Mouse (Mus musculus) layer of hippocampus, postnatal 10 days (tissue): ENCODE measurements around the gene BC004004. TPM values are rescaled to one million over a fixed set of nuclear protein-coding genes. Genes with fewer than 3 reads are reported as not detected.
"Not testable (repeated sequence)": the region's sequence is repeated elsewhere in the genome, so short reads cannot be mapped to it uniquely, and the experiment has no call there.

Source experiments
- DNase-seq, 2 experiments: peaks; one replicate each; pipeline ENCODE4 v3.0.0; 2021; ENCODE audit warnings: low spot score in 2 of 2
- total RNA-seq, 2 experiments: library from RNA; stranded (reverse); gene quantifications; 2 replicates each; pipeline ENCODE4 v1.2.3; 2021

BC004004 gene
- total RNA-seq, 2 experiments from 2014 or later, result 86.0 to 106 TPM

DNA sequence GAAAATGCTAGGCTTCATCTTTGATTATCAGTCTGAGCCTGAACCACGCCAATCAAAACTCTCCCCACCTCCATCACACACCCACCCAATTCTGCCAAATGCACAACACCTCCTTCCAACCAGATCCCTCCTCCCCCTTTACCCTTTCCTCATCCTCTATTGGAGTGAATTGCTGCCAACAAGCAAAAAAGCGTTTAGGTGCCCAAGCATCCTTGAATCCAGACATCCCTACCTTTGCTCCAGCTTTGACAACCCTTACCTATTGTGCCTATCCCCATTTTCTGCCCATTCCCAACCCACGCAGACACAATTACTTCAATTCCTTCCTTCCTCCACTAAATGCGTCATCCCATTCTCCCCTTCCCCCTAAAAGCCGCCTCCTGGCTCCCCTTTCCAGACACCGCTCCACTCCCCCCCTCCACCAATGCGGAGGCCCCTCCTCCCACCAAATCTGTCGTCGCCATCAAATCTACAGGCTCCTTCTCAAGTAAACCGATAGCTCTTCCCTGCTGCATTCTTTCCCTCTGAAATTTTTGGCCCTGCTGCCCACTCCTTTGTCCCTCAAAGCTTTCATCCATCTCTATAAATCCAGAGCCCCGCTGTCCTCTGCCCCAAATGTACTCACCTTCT is 78.0 kb downstream of the BC004004 start:
- DNase-seq, result peak; percentile 68 to 70

DNA sequence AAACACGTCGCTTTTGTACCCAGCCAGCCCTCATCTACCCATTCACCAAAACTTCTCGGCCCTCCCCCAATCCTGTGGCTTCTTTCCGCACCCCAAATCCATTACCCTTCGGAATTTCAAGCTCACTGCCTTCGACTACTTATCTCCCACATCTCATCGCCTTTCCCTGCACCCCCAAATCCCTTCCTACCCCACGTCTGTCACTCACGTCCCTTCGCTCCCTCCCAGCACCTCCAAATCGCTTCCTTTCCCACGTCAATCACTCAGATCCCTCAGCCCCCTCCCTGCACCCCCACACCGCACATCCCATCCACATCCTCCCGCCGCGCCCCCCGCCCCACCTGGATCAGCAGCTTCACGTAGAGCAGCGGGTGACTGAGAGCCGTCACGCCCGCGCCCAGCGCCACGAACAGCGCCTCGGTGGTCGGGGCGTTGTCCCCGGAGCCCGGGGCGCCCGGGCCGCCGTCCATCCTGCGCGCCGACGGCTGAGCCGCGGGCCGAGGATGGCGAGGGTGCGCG is 78.6 kb downstream of the BC004004 start:
- peak; percentile 52 to 63 for DNase-seq

DNA sequence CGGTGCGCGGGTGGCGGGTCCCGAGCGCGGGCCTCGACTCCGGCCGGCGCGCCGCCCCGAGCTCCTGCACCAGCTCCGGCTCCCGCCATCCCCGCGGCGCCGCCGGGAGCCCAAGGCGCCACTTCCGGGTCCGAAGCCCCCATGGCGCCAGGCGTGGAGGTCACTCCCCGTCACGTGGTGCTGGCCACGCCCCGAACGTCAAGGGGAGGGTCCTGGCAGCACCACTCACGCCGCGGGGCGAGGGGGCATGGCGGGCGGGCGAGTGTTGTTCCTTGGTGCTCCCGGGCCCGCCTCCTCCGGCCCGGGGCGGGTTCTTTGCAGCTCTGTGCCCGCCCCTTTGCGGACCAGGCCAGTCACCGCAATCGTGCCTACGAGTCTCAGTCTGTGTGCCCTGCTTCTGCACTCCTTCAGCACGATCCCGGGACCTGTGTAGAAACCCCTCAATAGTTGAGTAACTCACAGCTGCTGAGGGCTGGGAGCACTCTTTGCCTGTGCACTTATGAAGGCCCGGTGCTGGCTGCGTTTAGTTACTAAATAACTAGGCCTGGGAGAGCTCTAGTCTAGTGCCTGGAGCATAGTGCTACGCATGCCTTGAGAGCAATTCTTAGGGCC is 79.2 kb downstream of the BC004004 start, which contains the start of gene Mtch1:
Gene Mtch1 (minus strand): TSS at position 290 of the 612 bp plus-strand sequence.
- DNase-seq, result peak; percentile 97 to 98

DNA sequence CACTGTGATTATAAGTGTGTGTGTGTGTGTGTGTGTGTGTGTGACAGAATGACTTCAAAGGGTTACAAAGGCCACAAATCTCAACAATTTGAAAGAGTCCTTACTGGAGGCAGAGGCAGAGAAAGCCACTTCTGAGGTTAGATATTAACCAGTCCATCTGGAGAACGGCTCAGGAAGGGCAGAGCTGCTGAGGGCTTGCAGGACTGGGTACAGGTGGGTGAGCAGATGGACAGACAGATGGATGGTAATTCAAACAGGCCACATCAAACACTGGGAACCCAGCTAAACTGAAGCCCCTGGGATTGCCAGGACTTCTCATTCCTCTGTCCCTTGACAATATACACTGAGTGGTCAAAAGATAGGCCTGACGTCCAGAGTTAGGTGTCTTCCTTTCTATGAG is 80.4 kb downstream of the BC004004 start:
- DNase-seq, result no peak

DNA sequence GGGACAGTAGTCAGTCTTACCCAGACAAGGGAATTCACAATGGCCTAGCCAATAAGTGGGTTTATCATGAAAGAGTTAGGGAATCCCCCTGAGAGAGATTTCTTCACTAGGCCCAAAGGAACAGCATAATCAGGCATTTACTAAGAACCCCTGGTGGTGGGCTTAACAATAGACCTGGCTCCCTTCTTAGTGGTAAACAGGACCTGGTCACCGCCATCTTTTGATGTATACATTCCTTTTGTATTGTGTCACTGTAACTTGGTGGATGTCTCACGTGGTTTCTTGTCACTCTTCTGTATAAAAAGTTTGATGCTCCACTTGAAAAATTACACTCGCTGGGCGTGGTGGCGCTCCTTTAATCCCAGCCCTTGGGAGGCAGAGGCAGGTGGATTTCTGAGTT is 82.5 kb downstream of the BC004004 start:
- DNase-seq, result not testable (repeated sequence)

DNA sequence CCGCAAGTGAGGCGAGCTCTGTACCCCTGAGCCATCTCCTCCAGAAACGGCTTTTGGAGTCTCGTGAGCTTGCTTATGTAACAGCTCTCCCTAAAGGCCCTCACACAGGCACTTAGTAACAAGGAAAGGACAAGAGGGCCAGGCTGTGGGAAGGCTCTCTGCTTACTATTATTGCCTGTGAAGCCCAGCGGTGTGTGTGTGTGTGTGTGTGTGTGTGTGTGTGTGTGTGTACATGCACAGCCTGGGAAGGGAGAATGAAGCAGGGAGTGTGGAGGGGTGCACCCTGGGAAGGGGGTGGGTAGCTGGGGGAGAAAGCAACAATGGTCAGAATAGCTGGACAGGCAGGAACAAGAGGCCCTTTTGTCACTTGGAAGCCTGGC is 86.9 kb downstream of the BC004004 start:
- DNase-seq, result no peak

DNA sequence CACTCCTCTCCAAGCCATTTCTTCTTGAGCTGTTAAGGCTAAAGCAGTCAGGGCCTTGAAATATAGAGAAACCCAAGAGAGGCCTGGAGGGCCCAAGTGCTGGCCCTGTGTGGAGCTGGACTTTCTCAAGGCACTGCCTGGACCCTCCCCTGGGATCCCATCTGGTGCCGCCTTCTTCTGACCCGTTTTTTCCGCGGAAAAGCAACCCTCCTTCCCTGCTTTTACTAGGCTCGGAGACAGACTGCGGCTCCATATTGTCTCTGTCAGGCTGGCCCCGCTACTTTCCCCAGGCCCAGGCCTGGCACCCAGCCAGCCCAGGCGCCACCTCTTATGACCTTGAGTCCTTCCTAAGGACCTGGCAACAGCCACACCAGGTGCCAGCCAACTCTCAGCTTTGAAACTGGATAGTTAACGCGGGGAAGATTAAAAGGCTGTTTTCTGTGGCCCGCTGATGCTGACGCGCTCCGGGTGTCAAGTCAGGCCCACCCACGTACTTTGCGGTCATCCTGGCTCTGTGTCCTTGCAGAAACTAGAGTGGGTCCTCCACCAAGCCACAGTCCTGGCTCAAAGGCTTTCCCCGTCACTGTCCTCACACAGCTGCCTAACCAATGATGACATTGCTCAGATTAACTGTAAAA is 87.4 kb downstream of the BC004004 start:
- DNase-seq, result peak; percentile 51 to 67

DNA sequence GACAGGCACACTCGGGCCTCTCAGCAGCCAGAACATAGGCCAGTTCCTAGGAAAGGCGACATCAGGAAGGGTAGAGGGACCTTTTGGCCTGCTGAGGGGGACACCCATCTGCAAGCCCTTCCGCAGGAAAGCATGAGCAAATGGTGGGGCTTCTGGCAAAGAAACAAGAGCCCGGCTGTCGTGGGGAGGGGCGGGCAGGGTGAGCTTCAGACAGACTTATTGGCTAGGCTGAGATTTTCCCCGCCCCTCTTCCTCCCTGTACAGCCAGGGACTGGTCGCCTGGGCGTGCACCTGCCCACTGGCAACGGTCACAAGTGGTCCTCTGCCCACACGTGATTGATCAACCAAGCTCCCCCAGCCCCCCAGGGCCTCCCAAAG is 87.9 kb downstream of the BC004004 start:
- peak; percentile 64 to 75 for DNase-seq

DNA sequence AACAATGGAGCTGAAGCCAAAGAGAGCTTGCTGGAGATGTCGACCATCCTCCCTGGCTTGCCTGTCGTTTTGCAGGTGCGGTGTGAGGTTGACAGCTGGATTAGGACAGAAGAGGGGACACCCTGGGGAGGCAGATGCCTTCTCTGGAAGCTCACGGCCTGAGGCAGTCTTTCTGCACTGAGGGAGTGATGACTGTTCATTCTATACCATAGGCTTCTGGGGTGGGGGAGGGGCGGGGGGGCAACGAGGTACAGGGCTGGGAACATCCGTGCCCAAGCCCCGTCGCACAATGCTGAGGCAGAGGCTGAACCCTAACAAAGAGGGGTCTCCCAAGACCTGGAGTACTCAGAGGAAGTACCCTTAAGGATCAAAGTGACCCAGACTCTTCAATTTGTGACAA is 88.3 kb downstream of the BC004004 start:
- no peak for DNase-seq

DNA sequence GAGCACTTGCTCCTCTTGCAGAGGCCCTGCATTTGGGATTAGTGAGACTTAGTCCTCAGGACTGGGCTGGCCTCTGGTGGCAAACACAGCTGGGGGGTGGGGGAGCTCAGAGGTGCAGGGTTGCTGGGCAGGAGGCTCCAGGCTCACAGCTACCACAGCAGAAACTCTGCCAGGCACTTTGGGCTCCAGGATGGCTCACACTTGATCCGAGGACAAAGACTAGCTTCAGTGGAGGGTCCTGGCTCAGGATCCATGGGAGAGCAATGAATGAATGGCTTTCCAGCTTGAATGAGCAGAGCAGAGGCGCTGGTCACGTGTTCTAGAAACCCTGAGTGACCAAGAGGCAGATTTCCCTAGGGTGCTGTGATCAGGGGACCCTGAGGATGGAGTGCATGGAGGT is 90.3 kb downstream of the BC004004 start:
- DNase-seq, result no peak

DNA sequence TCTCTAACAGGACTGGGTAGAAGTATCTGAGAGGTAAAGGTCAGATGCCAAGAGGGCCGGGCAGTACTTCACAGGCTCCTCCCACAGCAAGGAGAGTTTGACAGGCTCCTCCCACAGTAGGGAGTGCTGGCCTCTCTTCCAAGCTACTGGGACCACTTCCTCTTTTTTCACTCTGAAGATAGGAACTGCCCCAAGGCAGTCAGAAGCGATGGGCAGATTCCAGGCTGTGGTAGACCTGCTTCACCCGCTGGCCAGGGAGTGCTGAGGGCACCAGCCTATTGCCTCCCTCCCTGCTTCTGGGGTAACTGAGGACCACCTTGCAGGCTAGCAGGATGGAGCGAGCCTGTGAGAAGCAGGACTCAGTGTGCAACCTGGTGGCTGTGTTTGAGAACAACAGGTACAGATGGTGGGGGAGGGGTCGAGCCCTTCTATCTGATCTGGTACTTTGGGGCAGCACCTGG is 92.2 kb downstream of the BC004004 start, which contains the start of gene Fgd2:
Gene Fgd2 (plus strand): TSS at position 154 of the 461 bp plus-strand sequence.
- DNase-seq, result no peak

DNA sequence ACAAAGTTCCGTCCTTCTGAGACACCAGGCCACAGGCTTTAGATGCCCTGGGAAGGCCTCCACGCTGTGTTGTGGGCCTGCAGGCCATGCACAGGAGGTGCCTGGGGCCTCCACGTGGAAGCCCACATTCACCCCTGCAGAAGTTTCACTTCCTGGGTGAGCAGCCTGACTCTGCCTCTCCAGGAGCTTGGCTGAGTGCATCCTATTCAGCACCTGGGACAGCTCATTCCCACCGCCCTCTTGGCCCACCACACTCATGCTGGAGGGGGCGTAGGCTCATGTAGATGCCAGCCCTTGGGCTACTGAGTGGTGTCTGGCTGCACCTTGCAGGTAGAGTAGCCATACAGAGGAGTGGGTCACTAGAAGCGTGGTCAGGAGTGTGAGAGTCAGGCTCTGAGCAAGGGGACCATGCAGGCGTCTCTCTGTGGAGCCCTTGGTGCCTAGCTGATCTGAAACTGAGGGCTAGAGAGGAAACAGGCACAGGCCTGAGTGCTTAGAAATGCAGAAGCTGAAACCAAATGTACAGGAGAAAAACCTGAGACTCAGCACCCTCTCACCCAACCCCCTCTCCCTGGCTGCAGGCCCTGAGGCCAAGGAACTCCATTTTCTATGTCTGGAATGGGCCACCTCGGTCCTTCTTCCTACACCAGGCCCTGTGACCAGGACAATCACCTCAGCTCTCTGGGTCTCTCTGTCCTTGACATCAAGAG is 93.5 kb downstream of the BC004004 start:
- DNase-seq, result no peak

DNA sequence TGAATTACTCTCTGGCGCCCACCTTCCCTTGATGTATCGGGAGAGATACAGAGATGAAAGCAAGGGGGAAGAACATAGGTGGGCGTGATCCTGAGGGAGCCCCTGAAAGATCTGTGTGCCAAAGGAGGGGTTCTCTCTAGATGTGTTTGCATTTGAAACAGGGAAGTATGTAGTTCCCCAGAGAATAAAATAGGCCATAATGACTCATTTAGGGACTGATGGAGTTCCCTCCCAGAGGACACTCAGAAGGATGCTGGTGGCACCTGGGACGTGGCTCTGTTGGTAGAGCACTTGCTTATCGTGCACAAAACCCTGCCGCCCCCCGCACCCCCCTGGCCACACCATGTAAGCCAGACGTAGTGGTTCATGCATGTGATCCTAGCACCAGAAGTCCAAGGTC is 94.5 kb downstream of the BC004004 start:
- DNase-seq, result no peak

Other genes with a start within 250 kb of the BC004004 start
- gene Srsf3, start 236.2 kb upstream of the BC004004 start, total RNA-seq, result 100 to 1,000 TPM; 179 to 207 TPM
- gene Cdkn1a, start 177.8 kb upstream of the BC004004 start, total RNA-seq, result 10 to 100 TPM; 23.6 to 29.4 TPM
- under 1 TPM; 0.13 to 0.59 TPM for gene Rab44, start 154.6 kb upstream of the BC004004 start, total RNA-seq
- gene Cpne5, start 30.6 kb upstream of the BC004004 start, total RNA-seq, result 10 to 100 TPM; 56.5 to 58.3 TPM
- gene Ppil1, start 4.6 kb upstream of the BC004004 start, total RNA-seq, result 10 to 100 TPM; 20.9 to 21.8 TPM
- 1 to 10 TPM; 1.7 to 2.1 TPM for gene Pi16, start 48.9 kb downstream of the BC004004 start, total RNA-seq
- 100 to 1,000 TPM; 505 to 511 TPM for gene Mtch1, start 79.1 kb downstream of the BC004004 start, total RNA-seq
- 10 to 100 TPM in 1 of 2 experiments, 1 to 10 TPM in 1; 7.8 to 13.0 TPM for gene Fgd2, start 92.1 kb downstream of the BC004004 start, total RNA-seq
- gene Pim1, start 222.0 kb downstream of the BC004004 start, total RNA-seq, result 1 to 10 TPM; 3.5 to 4.0 TPM